Mouse (Mus musculus) G1E (cell line): ENCODE measurements at regions not wholly inside any gene's neighbourhood (a gene's known extent, or its start where the extent isn't known, plus 50 kb on each side); places are given as distances from the start of the nearest gene placed in this dataset.

Experiments used
- CTCF ChIP-seq: IDR thresholded peaks from 2 replicates; pipeline ENCODE4 v1.5.1; 2012; ENCODE audit warnings: low read depth, low read length, inconsistent platforms, mixed read lengths
- GATA1 ChIP-seq: IDR thresholded peaks from 2 replicates; pipeline ENCODE4 v1.6.1; 2012; ENCODE audit warnings: borderline replicate concordance, low read length, inconsistent platforms, mixed read lengths
- GATA2 ChIP-seq: IDR thresholded peaks from 2 replicates; pipeline ENCODE4 v1.6.1; 2012; ENCODE audit warnings: low read depth, low read length, inconsistent platforms, borderline replicate concordance
- TAL1 ChIP-seq: conservative IDR thresholded peaks from 2 replicates; pipeline ENCODE4 v1.6.1; 2012; ENCODE audit warnings: low read depth, low read length, inconsistent platforms, mixed read lengths

DNA sequence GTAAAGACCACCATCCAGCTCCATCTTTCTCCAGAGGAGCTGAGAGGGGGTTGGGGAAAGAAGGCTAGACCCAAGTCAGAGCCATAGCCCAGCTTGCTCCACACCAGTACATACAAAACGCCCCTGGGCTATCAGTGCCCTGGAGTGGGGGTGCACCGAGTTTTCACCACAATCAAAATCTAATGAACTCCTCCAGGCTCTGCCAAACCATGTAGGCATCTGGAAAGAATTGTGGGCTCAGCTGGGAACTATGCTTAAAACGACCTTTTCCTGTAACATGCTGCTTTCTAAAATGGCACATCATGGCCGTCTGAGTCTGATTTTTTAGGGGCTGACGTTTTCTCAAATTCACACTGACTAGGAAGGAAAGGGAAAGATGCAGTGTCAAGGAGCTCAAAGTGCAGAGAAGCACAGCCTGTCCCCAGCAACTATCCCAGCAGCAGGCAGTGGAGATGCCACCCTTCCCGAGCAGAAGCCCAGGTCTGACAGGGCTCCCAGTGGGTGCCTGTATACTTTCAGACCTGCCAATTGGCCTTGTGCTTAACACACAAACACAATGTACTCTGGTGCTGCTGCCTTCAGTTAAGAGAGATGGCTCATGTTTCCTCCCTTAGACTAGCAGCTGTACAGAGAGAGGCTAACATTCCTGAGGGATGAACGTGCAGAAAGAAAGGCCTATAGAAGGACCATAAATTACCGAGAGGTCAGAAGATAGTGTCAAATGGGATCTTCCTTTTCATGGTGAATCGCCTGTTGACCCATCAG, 100.6 kb upstream of the Cxcl12 start:
- no peak for TF ChIP-seq CTCF
- TF ChIP-seq GATA2, result no peak
- no peak for TF ChIP-seq TAL1
- TF ChIP-seq GATA1, result no peak
